Mouse (Mus musculus) c-Kit-positive CD71-negative TER-119-negative erythroid progenitor cells, embryonic 14.5 days (primary cell): ENCODE measurements at regions not wholly inside any gene's neighbourhood (a gene's known extent, or its start where the extent isn't known, plus 50 kb on each side); places are given as distances from the start of the nearest gene placed in this dataset.

ENCODE experiments used
- DNase-seq: peaks from one replicate; pipeline ENCODE4 v3.0.0-alpha.2; 2013; ENCODE audit warnings: low read depth

DNA sequence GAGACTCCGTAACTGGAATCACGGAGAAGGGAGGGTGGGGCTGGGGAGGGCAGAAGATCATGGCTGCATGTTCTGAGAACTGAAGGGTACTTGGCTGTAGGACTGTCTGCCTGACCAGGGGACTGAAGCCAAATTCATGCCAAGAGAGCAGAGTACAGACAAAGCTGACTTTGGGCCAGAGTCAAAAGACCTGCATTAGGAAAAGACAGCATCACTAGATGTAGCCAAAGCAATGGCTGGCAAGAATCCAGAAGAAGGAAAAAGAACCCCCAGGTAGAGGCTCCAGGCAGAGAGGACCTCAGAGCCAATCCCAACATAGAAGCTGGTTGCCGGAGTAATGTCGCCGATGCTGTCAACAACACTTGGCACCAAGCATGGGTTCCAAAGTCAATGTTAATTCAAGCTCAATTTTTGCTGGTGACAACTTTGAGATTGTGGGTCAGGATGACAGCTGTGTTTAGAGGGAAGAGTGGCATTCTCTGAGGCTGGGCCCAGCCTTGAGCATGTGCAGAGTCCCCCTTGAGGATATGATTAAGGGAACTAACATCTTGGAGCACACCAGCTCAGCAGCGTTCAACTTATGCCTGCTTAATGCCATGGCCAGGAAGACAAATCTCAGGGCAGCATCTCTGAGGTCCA lies 124.7 kb downstream of the Erv3 start:
- DNase-seq, result no peak

DNA sequence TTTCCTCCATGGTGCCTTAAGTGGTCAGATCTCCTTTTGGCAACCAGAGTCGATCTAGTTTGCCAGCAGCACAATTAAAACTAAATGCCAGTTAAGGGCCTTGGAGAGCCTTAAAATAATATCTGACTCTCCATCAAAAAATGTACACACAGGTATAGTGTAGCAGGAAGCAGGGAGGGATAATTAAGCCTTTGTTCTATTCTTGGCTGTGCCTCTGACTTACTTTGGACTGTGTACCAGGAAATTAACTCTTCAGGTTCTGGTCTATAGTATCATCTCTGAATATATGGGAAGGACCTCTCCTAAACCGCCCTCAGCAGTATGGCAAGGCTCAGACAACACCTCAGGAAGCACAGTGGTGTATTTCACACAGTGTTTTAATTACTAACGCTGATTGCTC lies 133.0 kb downstream of the Erv3 start:
- no peak for DNase-seq

DNA sequence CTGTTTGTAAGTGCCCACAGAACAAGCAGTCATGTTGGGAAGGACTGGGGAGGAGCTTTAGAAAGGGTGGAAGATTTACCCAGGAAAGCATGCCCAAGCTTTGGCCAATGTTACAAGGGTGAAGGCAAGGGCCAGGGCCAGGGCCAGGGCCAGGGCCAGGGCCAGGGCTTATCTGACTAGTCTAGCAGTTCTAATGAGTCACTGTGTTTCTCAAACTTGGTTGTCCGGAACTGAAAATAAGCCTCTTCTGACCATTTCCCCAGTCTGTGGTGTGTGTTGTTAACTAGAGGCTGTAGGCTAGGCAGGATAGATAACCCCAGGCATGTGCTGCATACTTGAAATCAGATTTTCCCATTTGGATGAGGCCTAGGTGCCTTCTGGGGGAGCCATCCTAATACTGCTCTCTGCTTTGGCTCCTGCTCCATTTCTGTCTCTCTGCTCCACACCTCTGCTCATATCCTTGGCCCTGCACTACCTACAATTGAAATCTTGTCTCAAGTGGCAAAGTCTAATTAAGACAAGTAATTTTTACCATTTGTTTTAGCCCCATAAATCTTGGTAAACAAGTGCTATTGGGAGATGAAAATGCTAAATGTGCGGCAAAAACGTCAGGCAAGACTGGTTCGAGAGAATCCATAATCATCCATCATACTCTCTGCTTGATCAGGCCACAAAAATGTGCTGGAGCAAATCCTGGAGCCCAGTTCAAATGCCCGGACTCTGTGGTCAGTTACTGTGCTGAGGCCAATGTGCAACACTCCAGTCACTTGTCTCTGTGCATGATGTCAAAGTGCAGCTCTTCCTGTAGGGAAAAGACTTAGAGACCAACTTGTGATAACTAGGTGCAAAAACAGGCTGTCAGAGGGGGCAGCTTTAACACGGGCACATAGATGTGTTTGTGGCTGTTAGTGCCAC lies 137.7 kb downstream of the Erv3 start:
- no peak for DNase-seq

DNA sequence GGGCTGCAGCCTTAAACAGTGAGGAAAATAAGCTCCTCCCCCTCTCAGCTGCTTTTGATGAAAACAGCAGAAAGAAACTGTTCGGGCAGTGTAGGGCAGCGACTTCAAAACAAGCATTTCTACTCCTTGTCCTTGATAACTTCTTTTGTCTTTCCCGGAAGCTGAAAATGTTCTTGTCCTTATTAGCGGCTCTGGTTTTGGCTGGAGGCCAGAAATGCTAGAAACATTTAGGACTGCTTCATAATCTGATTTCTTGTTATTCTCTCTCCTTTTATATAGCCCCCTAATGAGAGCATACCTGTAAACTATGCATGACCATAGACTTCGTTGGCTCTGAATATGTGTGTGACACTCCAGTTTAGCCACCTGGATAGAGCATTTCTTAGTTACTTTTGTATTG lies 142.0 kb downstream of the Erv3 start:
- DNase-seq, result no peak

DNA sequence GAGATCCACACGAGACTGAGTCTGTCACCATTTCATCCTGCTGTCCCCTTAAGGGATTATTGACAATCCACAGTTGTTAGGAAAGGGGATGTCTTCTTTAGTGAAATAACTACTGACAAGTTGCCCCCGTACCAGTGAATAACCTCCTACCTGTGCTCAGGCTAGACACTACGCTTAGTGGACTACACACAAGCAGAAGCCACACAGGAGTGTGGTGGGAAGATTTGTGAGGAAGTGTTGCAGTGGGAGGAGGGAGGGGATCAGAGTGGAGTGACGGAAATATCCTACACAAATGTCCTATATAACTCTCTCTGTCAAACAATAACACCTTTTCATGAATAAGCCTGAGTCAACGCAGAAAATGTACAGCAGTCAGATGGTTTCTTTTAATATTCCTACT lies 142.7 kb downstream of the Erv3 start:
- no peak for DNase-seq

DNA sequence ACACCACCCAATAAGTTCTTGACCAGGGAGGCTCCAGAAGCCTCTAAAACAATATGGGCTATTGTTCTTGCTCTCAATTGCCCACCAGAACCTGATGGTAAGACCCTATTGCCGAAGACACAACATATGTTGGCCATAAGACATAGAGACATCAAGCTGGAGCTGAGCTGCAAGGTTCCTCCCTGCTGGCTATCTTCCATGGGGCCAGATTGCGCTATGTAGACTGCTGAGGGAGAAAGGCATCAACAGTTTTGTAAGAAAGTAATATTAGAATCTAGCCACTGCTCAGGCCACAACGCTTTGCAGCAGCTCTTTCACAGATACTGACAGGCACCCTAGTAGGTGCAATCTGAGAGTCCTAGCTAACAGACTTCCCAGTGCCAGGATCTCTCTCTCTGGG lies 144.2 kb downstream of the Erv3 start:
- no peak for DNase-seq

DNA sequence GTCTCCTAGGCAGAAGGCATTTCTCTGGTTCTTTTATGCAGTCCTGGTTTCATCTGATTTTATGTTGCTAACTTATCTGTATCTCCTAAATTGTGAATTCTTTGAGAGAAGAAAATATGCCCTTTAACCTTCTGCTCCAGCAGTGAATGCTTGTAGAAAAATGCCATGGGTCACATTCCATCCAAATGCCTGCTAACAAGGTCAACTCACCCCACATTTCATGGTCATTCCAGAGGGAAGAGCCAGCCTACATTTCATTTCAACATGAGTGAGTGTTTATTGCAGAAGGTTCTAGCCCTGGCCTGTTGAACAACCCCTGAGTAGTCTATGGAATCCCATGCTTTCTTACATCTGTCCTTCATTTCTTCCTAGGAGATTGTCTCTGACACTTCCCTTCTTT lies 147.7 kb downstream of the Erv3 start:
- no peak for DNase-seq

DNA sequence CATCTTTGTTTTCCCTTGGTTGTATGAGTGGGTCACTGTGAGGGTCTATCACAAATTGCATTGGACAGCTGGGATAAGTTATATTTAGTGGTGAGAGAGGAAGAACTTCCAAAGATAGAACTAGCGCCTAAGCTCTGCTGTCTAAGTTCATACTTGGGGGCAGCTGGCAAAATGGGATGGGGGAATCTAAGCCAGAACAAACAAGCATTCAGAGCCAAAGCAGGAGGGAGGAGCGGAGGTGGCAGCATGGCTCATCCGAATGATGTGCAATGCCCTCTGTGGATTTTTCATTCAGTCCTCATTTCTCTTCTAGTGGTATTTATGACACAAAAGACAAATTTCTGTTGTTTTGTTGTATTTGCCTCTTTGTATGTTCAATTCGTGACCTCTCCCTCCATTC lies 144.5 kb upstream of the Adra1d start:
- no peak for DNase-seq

DNA sequence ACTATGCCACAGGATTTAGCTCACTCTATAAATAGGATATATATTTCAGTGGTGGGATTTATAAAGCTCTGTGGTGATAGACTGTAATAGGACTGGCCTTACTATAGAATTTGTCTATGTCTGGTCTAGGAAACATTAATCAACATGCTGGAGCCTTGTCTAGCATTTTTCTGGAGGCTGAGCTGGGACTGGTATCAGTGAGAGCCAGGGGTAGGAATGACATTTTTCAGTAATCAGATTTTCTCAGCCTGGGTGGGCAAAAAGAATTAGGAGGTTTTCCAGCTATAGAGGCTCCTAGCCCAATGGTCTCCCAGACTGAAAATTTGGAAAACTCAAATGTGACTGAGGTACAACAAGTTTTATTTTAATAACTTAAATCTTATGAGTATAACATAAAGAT lies 142.3 kb upstream of the Adra1d start:
- DNase-seq, result no peak

DNA sequence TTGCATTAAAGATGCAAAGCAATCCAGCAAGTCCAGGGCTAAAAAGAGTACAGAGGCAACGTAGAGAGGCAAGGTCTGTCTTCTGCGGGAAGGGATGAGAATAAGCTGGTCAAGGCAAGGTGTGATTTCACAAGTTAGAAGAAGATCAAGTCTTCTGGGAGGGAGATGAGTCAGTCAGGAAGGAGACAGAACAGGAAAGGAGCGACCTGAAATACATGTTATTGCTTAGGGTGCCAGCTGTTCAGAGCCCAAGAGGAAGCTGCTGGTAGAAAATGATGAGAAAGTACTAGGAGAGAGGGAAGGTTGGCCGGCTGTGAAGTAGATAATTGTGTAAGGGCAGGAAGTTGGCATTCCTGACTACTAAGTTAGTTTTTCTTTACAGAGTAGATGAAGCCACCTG lies 140.1 kb upstream of the Adra1d start:
- DNase-seq, result no peak

DNA sequence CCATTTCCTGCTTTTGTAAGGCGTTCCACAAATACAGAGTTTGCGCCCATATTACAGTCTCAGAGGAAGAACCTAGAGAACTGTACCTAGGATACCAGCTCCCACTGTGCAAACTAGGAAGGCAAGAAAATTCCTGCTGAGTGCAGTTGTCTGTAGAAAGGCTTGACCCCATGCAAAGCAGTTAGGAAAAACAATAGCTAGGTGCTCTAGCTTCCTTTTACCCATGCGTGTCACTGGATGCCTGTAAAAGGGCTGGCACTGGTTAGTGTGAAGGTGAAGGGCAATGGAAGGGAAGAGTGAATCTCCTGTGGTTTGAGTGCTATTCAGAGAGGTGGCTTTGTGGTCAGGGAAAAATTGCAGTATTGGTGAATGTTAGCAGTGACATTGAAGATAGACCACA lies 137.7 kb upstream of the Adra1d start:
- DNase-seq, result no peak

DNA sequence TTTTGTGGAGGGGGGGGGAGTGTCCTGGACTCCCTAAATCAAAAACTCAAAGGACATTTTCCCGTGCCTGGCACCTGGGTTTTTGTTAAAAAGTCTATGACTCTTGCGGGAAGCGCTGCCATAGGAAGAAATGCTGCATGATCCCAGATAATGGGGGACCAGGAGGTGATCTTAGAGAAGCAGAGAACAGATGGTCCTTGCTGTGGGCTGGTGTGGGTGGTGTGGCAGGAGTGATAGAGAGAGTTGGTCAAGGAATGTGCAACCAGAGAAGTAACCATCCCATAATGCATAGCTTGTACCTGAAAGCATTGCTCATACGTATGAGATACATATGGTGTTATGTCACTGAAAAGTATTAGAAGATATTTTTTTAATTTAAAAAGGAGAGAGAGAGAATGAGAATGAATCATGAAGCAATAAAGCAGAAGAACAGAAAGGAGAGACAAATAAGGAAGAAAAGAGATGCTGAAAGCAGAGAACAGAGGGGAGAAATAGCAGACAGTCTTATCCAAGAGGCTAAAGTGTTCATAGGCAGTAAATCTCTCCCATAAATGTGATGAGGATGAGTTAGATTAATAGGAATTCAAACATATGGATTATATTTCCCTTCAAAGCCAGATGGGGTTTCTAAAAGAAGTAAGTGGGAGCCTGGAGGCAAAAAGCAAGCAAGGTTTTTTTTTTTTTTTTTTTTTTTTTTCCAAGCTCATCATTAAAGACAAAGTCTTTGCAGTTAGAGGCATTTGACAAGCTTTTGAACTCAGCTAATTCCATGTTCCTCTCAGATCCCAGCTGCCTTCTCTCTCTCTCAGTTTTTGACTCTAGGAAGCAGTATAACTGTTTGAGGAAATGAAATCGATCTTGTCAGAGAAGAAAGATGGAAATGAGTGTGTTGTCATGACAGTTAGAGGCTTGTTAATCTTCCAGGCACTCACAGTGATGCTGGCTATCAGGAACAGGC lies 136.2 kb upstream of the Adra1d start:
- no peak for DNase-seq

DNA sequence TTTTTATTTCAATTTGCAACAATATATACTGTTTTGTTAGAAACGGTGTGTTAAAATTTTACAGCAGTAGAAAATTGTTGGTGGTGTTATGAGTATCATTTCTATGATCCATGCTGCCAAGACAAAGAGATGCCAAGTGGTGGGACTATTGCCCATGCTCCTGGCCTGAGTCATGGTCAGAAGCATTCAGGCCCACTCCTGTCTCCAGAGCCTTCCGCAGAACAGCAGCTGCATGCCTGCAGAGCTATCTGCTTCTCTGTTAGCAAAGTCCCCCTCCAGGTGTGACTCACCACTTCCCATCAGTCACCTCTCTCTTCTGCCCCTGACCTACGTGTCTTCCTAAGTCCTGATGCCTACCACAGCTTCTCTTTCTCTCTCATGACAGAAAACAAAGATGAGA lies 134.2 kb upstream of the Adra1d start:
- DNase-seq, result no peak

DNA sequence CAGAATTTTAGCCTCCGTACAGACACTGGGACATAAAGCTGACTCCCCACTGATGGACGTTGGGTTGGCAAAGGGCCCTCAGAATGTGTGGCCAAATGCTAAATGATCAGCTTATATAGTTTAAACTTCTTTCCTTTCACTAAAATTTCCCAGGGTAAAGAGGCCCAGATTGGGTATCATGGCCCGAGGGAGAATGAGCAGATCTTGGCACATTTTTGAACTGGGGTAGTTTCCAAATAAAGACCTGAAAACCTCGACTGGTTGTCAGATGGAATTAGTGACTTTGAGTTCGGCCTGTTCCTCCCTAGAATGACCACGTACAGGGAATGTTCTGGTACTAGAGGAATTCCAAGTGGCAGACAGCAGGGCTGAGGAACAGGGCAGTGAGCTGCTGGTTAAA lies 127.9 kb upstream of the Adra1d start:
- DNase-seq, result no peak

DNA sequence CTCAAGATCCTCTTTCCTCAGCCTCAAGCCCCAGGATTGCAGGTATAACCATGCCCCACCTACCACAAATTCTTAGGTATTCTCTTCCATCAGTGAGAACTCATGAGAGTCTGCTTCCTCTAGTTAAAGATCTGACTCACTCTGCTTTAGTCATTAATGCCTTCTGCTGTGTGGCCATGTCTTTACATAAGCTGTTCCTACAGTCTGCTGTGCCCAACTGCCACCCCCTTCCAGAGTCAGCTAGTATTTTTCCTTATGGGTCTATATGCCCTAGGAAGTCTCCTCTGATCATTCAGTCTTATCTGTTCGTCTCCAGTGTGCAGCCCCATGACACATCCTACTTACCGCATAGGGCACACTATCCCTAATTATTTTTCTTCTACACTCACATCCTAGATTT lies 126.2 kb upstream of the Adra1d start:
- no peak for DNase-seq

DNA sequence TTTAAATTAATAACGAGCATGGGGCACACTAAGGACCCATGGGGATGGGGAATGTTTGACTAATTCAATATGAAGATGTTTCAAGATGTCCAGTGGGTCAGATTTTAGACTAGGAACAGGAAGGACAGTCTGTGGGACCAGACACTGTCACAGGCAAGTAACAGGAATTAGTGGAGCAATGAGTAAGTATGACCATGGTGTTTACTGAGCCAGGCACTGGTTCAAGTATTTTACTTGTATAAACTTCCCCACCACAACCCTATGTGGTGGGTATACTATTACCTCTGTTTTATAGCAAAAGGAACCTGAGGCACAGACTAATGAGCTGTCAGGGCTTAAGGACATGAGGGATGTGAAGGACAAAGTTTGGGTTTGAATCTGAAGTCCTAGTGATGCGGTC lies 125.4 kb upstream of the Adra1d start:
- DNase-seq, result no peak

DNA sequence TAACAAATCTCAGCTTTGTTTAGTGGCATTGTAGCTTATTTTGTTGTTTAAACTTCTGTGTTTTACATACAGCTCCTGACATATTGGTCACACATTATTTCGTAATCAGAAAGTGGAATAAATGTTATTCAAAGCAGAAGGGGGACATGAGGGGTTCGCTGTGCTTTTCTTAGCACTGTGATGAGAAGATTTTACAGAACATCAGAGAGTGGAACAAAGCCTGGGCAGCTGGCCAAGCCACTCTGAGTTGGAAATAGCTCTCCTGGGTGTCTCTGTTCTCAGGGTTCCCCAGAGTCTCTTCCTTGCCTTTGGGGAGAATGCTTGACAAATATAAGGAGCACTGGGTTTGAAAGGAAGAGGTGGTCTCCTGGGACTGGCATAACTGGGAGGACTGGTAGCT lies 124.7 kb upstream of the Adra1d start:
- no peak for DNase-seq

DNA sequence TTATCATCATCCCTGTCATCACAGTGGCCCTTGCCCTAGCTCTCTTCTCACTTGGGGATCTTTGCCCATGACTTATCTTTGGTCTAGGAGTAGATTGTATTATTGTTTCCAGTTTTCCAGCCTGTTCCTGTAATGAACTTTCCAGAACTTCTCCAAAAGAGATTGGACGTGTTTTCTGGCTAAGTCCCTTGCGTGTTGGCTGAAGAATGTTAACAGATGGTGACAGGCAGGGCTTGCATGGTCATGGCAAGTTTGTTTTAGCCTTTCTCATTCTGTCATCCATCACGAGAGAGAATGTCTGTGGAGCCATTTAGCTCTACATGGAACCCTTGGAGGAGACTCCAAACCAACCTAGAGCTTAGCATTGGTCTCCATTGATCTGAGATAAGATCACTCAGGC lies 123.2 kb upstream of the Adra1d start:
- no peak for DNase-seq

DNA sequence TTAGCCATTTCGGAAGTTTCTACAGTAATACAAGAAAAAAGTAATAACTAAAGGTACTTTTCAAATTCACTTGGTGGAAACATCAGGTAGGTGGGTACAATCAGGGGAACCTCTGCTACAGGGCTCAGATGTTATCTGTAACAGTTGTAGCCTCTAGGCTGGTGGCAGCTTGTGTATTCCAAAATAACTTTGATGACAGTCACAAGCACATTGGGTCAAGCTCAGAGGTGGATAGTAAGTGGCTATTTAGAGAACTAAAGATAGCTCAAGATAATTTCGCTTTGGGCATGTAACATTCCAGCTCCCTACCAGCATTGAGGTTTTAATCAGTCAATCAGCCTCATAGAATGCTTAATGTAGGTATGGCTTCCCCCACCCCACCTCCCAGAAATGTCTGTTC lies 121.7 kb upstream of the Adra1d start:
- no peak for DNase-seq

DNA sequence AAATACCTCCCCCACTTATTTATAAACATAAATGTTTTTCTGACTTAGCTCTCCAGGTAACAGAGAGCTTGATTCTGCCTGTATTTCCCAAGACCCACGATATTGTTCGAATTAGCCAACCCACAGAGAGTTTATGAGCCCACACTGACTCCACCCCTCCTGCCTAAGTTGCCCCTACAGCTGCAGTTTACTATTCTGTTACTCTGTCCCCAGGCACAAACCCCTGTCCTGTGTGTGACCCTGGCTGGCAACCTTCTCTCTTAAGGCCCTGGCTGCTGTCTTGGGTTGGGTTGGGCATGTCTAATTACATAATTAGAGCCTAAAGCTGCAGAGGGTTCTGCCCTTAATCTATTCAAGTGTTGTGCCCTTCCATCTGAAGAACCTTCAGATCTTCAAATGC lies 116.4 kb upstream of the Adra1d start:
- no peak for DNase-seq

DNA sequence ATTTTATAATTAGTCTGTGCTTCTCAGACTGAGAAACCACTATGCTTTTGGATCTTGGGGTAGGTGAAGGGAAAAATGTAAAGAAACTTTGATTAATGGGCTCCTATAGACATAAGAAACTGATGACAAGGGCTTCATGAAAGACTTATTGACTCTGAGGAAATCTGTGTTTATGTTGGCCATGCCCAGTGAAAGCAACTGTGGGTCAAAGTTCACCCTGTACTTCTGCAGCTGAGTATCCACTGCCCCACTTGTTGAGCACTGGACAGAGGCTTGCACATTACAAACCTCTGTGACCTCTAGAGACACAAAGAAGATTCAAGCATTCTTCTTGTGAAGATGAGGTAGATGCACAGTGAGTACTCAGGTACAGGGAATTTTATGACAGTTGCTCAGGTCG lies 114.7 kb upstream of the Adra1d start:
- DNase-seq, result no peak

DNA sequence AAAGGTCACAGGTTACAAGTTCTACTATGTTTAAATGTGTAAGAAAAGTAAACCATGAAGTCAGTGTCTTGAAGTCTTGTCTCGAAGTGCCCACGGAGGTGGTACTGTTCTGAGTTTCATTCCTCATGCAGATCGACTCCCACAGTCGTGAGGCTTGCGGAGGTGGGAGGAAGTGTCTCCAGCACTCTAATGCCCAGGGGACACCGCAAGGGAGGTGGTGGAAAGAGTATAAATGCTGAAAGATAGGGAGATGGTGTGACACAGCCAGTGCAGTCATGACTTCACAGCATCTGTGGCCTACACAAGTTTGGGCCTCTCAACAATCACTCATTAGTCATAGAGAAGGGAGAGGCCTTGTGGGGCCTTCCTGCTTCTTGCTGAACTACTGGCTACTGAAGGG lies 112.8 kb upstream of the Adra1d start:
- no peak for DNase-seq

DNA sequence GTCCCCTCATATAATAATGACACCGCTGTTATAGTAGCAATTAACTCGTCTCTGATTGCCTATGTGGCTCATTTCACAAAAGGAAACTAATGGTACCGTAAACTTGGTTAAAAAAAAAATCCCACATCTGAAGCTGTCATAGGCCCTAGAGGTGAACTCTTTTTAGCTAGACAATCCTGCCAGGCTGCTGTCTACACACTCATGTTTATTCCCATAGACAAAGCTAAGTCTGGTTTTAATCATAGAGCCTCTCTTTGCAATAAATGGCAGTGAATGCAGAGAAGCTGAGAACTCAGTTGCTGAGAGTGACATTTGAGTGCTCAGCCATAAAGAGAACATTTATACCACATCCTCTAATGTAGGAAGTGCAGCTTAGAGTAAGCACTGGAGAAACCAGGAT lies 111.3 kb upstream of the Adra1d start:
- DNase-seq, result no peak
